Mouse (Mus musculus) ES-E14 (cell line): ENCODE measurements around the gene Taar8b. TPM values are rescaled to one million over a fixed set of nuclear protein-coding genes. Genes with fewer than 3 reads are reported as not detected.

ENCODE experiments used
- DNase-seq: peaks from one replicate; pipeline ENCODE4 v3.0.0-alpha.2; 2013; ENCODE audit warnings: low read depth, low spot score
- H3K27ac ChIP-seq: 2 replicates; pipeline ENCODE4 v1.5.1; 2012; ENCODE audit warnings: low read depth, mild to moderate bottlenecking, low read length, moderate library complexity, mixed read lengths; ENCODE audit not compliant: poor library complexity, insufficient read depth, severe bottlenecking
- H3K36me3 ChIP-seq: 2 replicates; pipeline ENCODE4 v1.6.1; 2012; ENCODE audit warnings: mild to moderate bottlenecking, low read length, moderate library complexity, mixed read lengths; ENCODE audit not compliant: control insufficient read depth, poor library complexity, insufficient read depth, severe bottlenecking
- H3K4me1 ChIP-seq, 2 experiments: fragments of 150-350 bp in 1 of 2; sonication (generic) in 1 of 2; 2 replicates each; pipeline ENCODE4 v1.6.1; 2012; ENCODE audit warnings: low read length in 2 of 2, mild to moderate bottlenecking in 1 of 2, mixed read lengths in 1 of 2; ENCODE audit not compliant: control insufficient read depth in 2 of 2, insufficient read depth in 2 of 2, poor library complexity in 1 of 2
- H3K4me3 ChIP-seq, 2 experiments: fragments of 150-350 bp in 1 of 2; sonication (generic) in 1 of 2; 2 replicates each; pipeline ENCODE4 v1.5.1; 2012; ENCODE audit warnings: low read length in 2 of 2, low read depth in 1 of 2, mild to moderate bottlenecking in 1 of 2, mixed read lengths in 1 of 2; ENCODE audit not compliant: insufficient read depth in 1 of 2, poor library complexity in 1 of 2, severe bottlenecking in 1 of 2
- H3K9ac ChIP-seq: 2 replicates; pipeline ENCODE4 v1.6.1; 2012; ENCODE audit warnings: low read depth, mild to moderate bottlenecking, low read length, mixed read lengths; ENCODE audit not compliant: poor library complexity, insufficient read depth, severe bottlenecking
- H3K9me3 ChIP-seq: fragments of 150-350 bp; sonication (generic); 2 replicates; pipeline ENCODE4 v1.6.1; 2012; ENCODE audit warnings: low read depth, mild to moderate bottlenecking, low read length; ENCODE audit not compliant: control insufficient read depth, insufficient read depth
- CHD2 ChIP-seq: IDR thresholded peaks from 2 replicates; pipeline ENCODE4 v1.6.1; 2014; ENCODE audit warnings: mild to moderate bottlenecking, low read depth, low read length, inconsistent platforms
- HCFC1 ChIP-seq: IDR thresholded peaks from 2 replicates; pipeline ENCODE4 v1.6.1; 2012; ENCODE audit warnings: low read length, inconsistent platforms, borderline replicate concordance; ENCODE audit not compliant: insufficient read depth
- MAFK ChIP-seq: IDR thresholded peaks from 2 replicates; pipeline ENCODE4 v1.6.1; 2014; ENCODE audit warnings: mild to moderate bottlenecking, low read depth, low read length, inconsistent platforms; ENCODE audit not compliant: insufficient read depth
- ZC3H11A ChIP-seq: IDR thresholded peaks from 2 replicates; pipeline ENCODE4 v1.6.1; 2012; ENCODE audit warnings: low read depth, mild to moderate bottlenecking, inconsistent platforms, low read length, borderline replicate concordance
- ZNF384 ChIP-seq: IDR thresholded peaks from 2 replicates; pipeline ENCODE4 v1.6.1; 2012; ENCODE audit warnings: low read depth, low read length, inconsistent platforms
- in situ Hi-C, 2 experiments: fragments of 600-800 bp; cut with MboI; formaldehyde crosslinking; loops; one replicate each; pipeline ENCODE4 v1.15.1; 2025; ENCODE audit warnings: low sequenced_read_pairs in 2 of 2, inconsistent platforms in 1 of 2; ENCODE audit not compliant: unreplicated experiment in 2 of 2
- total RNA-seq: library from RNA; depleted of rRNA; stranded (reverse); fragments of 300-350 nt; gene quantifications from 2 replicates; pipeline ENCODE4 v1.2.3, GENCODE M21; 2012; rRNA removed

The Taar8b gene
- not detected in 2 replicates for total RNA-seq

GRCm38 (mm10) chr10:24092194-24092593 lies at the start of gene Taar8b:
Gene Taar8b, minus strand, starts transcription at chr10:24092294.
- H3K9me3 ChIP-seq: no peaks in the 10 kb centered on the region
- no peaks in the 10 kb centered on the region for H3K4me1 ChIP-seq
- H3K27ac ChIP-seq: no peak within 1 kb of the TSS
- H3K9ac ChIP-seq: no peak within 1 kb of the TSS
- TF ChIP-seq ZNF384: no peak
- in situ Hi-C loops: loop anchor here in 1 of 2 experiments (25.0 kb wide), 1 partner anchor 280 kb away; no protein-coding TSS in a partner anchor
- H3K36me3 ChIP-seq: no peaks in the 10 kb centered on the region
- no peak for DNase-seq
- H3K4me3 ChIP-seq: no peak within 1 kb of the TSS

- peaks cover 0 to 6% of the 10 kb centered on the region in 2 experiments; a peak in 1 of 4 replicates for H3K4me1 ChIP-seq
- H3K27ac ChIP-seq: no peak overlapping the region
- in situ Hi-C loops: no loop called here
- no peak for DNase-seq
- no peak overlapping the region for H3K9ac ChIP-seq
- H3K9me3 ChIP-seq: no peaks in the 10 kb centered on the region
- TF ChIP-seq CHD2 (no peak), ZNF384 (no peak), MAFK (no peak), HCFC1 (no peak)
- no peaks in the 10 kb centered on the region for H3K36me3 ChIP-seq
- no peak overlapping the region for H3K4me3 ChIP-seq
Observed at GRCm38 (mm10) chr10:24138623-24139261, 46.6 kb upstream of the Taar8b start.

DNA sequence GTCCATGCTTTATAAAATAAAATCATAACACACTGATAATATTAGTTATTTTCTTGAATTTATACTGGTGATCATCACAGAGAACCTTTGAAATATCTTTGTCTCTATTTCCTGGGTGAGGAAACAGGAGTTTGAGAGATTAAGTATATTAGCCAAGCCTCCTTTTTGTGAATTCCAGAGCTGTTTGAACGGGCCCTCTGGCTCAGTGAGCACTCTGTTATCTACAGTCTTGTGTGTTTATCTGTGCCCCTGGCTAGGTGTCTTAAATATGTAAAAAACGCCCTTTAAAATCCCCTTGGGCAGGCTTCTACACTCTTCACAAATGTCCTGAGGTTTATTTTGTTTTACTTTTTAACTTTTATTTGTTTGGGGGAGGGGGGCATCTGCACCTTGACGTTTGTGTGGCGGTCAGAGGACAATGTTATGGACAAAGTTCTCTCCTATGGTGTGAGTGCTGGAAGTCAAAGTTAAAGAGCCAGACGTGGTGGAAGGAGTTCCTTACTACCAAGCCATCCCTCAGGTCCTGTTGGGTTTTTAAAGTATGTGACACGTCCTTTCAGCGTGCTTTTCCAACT lies 42.1 kb upstream of the Taar8b start:
- no peaks in the 10 kb centered on the region for H3K36me3 ChIP-seq
- DNase-seq: no peak
- in situ Hi-C loops: no loop called here

GRCm38 (mm10) chr10:24133132-24133531 lies 41.0 kb upstream of the Taar8b start:
- Histone ChIP-seq H3K9ac (no peak overlapping the region), H3K4me3 (no peak overlapping the region), H3K9me3 (no peaks in the 10 kb centered on the region), H3K36me3 (no peaks in the 10 kb centered on the region), H3K4me1 (peaks cover 7 to 9% of the 10 kb centered on the region in 2 experiments), H3K27ac (no peak overlapping the region)
- no peak for DNase-seq
- in situ Hi-C loops: no loop called here
- TF ChIP-seq CHD2: no peak
- TF ChIP-seq ZNF384: no peak
- TF ChIP-seq MAFK: no peak
- no peak for TF ChIP-seq HCFC1
- TF ChIP-seq ZC3H11A: no peak

More for the DNA sequence above, 42.1 kb upstream of the Taar8b start:
- Histone ChIP-seq H3K9ac (no peak overlapping the region), H3K27ac (no peak overlapping the region), H3K9me3 (no peaks in the 10 kb centered on the region), H3K4me1 (peaks cover 7 to 9% of the 10 kb centered on the region in 2 experiments), H3K4me3 (no peak overlapping the region)
- no peak for TF ChIP-seq HCFC1
- TF ChIP-seq ZC3H11A: no peak
- TF ChIP-seq CHD2: no peak
- no peak for TF ChIP-seq ZNF384
- no peak for TF ChIP-seq MAFK

DNA sequence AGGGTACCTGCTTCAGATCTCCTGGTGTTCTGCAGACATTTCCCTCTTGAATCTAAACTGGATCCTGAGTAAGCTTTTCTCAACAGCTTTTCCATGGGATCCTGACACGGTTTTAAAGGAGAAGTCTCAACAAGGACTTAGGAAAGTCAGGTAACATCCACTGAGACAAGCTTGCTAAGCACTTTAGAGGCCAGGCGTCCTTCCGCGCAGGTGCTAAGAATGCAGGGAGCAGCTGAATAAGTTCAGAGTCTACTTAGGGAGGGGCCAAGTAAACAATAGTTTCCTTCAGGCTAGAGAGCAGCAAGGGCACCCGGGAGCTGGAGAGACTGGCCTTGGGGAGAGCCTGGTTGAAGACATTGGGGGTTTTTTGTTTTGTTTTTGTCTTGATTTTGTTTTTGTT lies 40.2 kb upstream of the Taar8b start:
- peaks cover 7 to 9% of the 10 kb centered on the region in 2 experiments for H3K4me1 ChIP-seq
- DNase-seq: peak; percentile 54
- H3K27ac ChIP-seq: peak overlapping the region; percentile 12; the same call in 1 of the 2 replicates
- in situ Hi-C loops: no loop called here
- H3K4me3 ChIP-seq: peak overlapping the region in 1 of 2 experiments; percentile 49; a peak in 2 of 4 replicates
- no peak overlapping the region for H3K9ac ChIP-seq
- no peaks in the 10 kb centered on the region for H3K36me3 ChIP-seq
- TF ChIP-seq CHD2: no peak
- no peak for TF ChIP-seq ZC3H11A
- peak; percentile 50; the same call in 1 of the 2 replicates for TF ChIP-seq MAFK
- no peak for TF ChIP-seq HCFC1
- no peaks in the 10 kb centered on the region for H3K9me3 ChIP-seq
